Mouse (Mus musculus) kidney, embryonic 16.5 days (tissue): ENCODE data around the gene Chl1. TPM values are rescaled to one million over a fixed set of nuclear protein-coding genes. Genes with fewer than 3 reads are reported as not detected.

ENCODE experiments used
- ATAC-seq: fragments of 200-750 bp; cut with Nextera tagmentation; 2 replicates; pipeline ENCODE4 v1.8.0; 2017; ENCODE audit warnings: moderate TSS enrichment; ENCODE audit not compliant: low FRiP score, low TSS enrichment
- H3K27ac ChIP-seq: fragments of 300-500 bp; sonication (generic); 2 replicates; pipeline ENCODE4 v1.5.1; 2014; ENCODE audit warnings: low read length
- H3K27me3 ChIP-seq: fragments of 300-500 bp; sonication (generic); 2 replicates; pipeline ENCODE4 v1.6.1; 2014; ENCODE audit warnings: low read length, control low read depth, mixed read lengths; ENCODE audit not compliant: insufficient read depth
- H3K36me3 ChIP-seq: fragments of 300-500 bp; sonication (generic); 2 replicates; pipeline ENCODE4 v1.6.1; 2014; ENCODE audit warnings: low read length, control low read depth, mixed read lengths; ENCODE audit not compliant: insufficient read depth
- H3K4me1 ChIP-seq: fragments of 300-500 bp; sonication (generic); 2 replicates; pipeline ENCODE4 v1.6.1; 2014; ENCODE audit warnings: low read length, control low read depth, mixed read lengths; ENCODE audit not compliant: insufficient read depth
- H3K4me2 ChIP-seq: fragments of 300-500 bp; sonication (generic); replicated peaks from 2 replicates; pipeline ENCODE4 v1.6.1; 2014; ENCODE audit warnings: low read depth, low read length
- H3K4me3 ChIP-seq: fragments of 300-500 bp; sonication (generic); 2 replicates; pipeline ENCODE4 v1.5.1; 2014; ENCODE audit warnings: mild to moderate bottlenecking, low read length
- H3K9ac ChIP-seq: fragments of 300-500 bp; sonication (generic); replicated peaks from 2 replicates; pipeline ENCODE4 v1.6.1; 2014; ENCODE audit warnings: low read length
- H3K9me3 ChIP-seq: fragments of 300-500 bp; sonication (generic); 2 replicates; pipeline ENCODE4 v1.6.1; 2016; ENCODE audit warnings: low read length, control low read depth
- whole genome bisulfite sequencing: fragments of 180-500 bp; shearing (Covaris S2); extraction: QIAGEN DNeasy Blood & Tissue Kit; methylation state at CpG from one replicate; pipeline ENCODE4 v1.1.7; 2014; 5-methylcytosine and 5-hydroxymethylcytosine counted together
- polyA plus RNA-seq: library from polyadenylated mRNA; unstranded; fragments of >200 nt; fragmentation: Nextera tagmentation; extraction: Ambion mirVana; gene quantifications from 2 replicates; pipeline ENCODE4 v1.2.1, GENCODE M21; 2015

Chl1 gene
- polyA plus RNA-seq: 0.22 and 0.32 TPM in 2 replicates

DNA sequence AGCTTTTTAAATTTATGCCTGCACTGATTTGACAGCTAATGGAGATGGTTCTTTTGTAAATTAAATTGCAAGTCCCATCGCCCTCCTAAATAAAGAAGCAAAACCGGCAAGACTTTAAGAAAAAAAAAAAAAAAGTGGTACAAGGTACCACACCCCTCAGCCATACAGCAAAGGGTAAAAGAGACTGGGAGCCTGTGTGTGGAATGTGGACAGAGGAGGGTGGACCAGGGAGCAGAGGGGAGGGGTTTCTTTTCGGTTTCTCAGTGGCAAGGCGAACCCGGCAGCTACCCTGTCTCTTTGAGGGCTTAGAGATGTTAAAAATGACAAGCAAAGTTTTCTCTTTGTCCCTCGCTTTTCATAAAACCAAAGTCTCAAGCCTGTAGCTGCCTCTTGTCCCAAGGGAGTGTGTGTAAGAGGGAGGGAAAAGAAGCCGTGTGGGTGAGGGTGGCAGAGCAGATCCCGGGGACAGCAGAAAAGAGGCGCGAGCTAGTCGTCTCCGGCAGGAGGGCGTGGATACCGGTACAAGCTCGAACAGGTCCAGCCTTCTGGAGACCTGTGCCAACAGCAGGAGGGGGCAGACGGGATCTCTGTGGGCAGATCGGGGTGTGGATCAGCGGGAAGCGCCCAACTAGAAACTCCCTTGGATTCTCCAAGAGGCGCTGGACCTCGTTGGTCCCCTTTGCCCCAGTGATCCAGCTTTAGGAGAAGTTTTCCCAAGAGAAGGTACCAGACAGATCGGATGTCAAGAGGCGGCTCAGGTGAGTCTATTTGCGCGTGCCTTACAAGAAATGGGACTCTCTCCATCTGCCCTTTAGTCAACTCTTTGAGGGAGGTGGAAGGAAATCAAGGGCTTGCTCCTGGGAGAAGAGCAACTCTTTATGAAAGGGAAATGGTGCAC lies at the start of gene Chl1:
Chl1 (plus strand) TSS at position 195 of the 898 bp plus-strand sequence.
- Histone ChIP-seq H3K36me3 (no peaks in the 10 kb centered on the region), H3K27me3 (peaks cover 33% of the 10 kb centered on the region), H3K4me1 (peaks cover 16% of the 10 kb centered on the region), H3K27ac (no peak within 1 kb of the TSS), H3K9ac (no peak within 1 kb of the TSS), H3K4me2 (peak within 1 kb of the TSS; percentile 71), H3K9me3 (no peaks in the 10 kb centered on the region), H3K4me3 (peak within 1 kb of the TSS; percentile 42)
- WGBS: 2% methylated on average over 25 of the region's 25 CpGs
- ATAC-seq: peak; percentile 70; the same call in 1 of the 2 replicates

- ATAC-seq: no peak
- Histone ChIP-seq H3K4me3 (no peak overlapping the region), H3K4me1 (no peaks in the 10 kb centered on the region), H3K4me2 (no peak overlapping the region), H3K27ac (no peak overlapping the region), H3K9ac (no peak overlapping the region), H3K36me3 (no peaks in the 10 kb centered on the region), H3K27me3 (no peaks in the 10 kb centered on the region), H3K9me3 (no peaks in the 10 kb centered on the region)
- 78% methylated on average over 5 of the region's 5 CpGs for WGBS
Measured at GRCm38 (mm10) chr6:103465479-103466080, 44.8 kb upstream of the Chl1 start.

DNA sequence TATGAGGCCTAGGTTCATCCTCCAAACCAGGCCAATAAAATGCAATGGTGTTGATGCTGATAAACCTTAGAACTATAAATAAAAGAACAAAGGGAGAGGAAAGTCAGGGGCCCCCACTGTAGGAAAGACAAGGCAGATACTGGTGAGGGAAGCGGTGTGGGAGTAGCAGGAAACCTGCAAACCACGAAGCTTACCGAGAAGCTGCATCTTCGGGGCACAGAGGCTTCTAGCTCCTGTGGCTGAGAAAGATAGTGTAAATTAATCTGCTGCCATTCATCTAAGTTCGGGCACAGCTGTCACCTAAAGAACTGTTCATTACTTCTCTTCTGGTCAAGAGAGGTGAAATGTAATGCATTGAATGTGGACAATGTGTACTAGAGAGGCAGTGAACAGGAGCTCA lies 37.1 kb upstream of the Chl1 start:
- Histone ChIP-seq H3K9me3 (no peaks in the 10 kb centered on the region), H3K9ac (no peak overlapping the region), H3K4me3 (no peak overlapping the region), H3K27me3 (no peaks in the 10 kb centered on the region), H3K27ac (no peak overlapping the region), H3K36me3 (no peaks in the 10 kb centered on the region), H3K4me1 (no peaks in the 10 kb centered on the region), H3K4me2 (no peak overlapping the region)
- 21% methylated on average over 5 of the region's 5 CpGs for WGBS
- ATAC-seq: no peak

DNA sequence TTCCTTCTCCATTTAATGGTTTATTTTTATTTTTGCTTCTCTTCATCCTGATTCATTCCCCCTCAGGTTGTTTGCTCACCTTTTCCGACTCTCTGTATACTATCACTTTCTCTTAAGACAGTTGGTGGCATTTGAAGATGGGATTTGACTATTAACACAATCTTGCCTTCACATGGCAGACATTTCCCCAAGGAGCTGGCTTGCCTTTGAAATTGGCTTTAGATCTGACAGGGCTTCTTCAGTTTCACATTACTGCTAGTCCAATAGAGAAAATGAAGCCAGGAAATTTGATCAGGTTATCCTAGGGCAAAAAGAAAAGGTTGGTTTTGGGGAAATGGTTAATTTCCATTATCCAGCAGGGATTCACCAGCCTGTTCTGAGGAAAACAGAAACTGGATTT lies 23.2 kb upstream of the Chl1 start:
- H3K36me3 ChIP-seq: no peaks in the 10 kb centered on the region
- H3K27me3 ChIP-seq: no peaks in the 10 kb centered on the region
- ATAC-seq: no peak
- H3K4me3 ChIP-seq: no peak overlapping the region
- H3K4me1 ChIP-seq: no peaks in the 10 kb centered on the region
- no peak overlapping the region for H3K9ac ChIP-seq
- H3K27ac ChIP-seq: no peak overlapping the region
- no peak overlapping the region for H3K4me2 ChIP-seq
- no peaks in the 10 kb centered on the region for H3K9me3 ChIP-seq
- 78% methylated on average over 1 of the region's 1 CpGs for WGBS

GRCm38 (mm10) chr6:103498404-103498803 lies 12.0 kb upstream of the Chl1 start:
- H3K4me2 ChIP-seq: no peak overlapping the region
- H3K9ac ChIP-seq: no peak overlapping the region
- H3K4me1 ChIP-seq: no peaks in the 10 kb centered on the region
- no peaks in the 10 kb centered on the region for H3K9me3 ChIP-seq
- WGBS: 31% methylated on average over 4 of the region's 4 CpGs
- no peaks in the 10 kb centered on the region for H3K27me3 ChIP-seq
- no peak for ATAC-seq
- no peaks in the 10 kb centered on the region for H3K36me3 ChIP-seq
- no peak overlapping the region for H3K27ac ChIP-seq
- no peak overlapping the region for H3K4me3 ChIP-seq

GRCm38 (mm10) chr6:103504065-103504464 lies 6.3 kb upstream of the Chl1 start:
- Histone ChIP-seq H3K27ac (no peak overlapping the region), H3K27me3 (no peaks in the 10 kb centered on the region), H3K36me3 (no peaks in the 10 kb centered on the region), H3K9me3 (no peaks in the 10 kb centered on the region), H3K4me2 (no peak overlapping the region), H3K4me1 (no peaks in the 10 kb centered on the region), H3K4me3 (no peak overlapping the region), H3K9ac (no peak overlapping the region)
- WGBS: 47% methylated on average over 3 of the region's 3 CpGs
- no peak for ATAC-seq

- 61% methylated on average over 3 of the region's 3 CpGs for WGBS
- no peak for ATAC-seq
- no peak overlapping the region for H3K4me2 ChIP-seq
Measured at GRCm38 (mm10) chr6:103507751-103508575, 2.4 kb upstream of the Chl1 start.

DNA sequence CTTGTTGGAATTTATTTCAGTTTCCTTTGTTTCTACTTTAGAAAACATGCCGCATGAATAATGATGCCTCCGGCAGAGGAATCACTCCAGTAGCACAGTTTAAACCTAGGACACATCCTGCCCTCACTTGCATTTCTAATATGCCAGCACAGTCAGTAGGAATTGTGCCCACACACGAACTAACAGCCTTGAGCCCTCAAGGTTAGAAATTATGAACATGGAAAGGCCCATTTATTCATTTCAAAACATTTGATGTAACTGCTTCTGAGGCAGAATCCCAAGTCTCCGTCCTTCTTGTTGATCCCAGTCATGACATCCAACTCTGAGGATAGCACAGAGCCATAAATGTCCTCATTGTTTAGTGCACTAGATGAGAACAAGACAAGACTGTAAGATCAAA lies 790 bp upstream of the Chl1 start:
- ATAC-seq: no peak

More at GRCm38 (mm10) chr6:103507751-103508575, 2.4 kb upstream of the Chl1 start:
- Histone ChIP-seq H3K36me3 (no peaks in the 10 kb centered on the region), H3K4me1 (peaks cover 16% of the 10 kb centered on the region), H3K9me3 (no peaks in the 10 kb centered on the region), H3K27me3 (peaks cover 30% of the 10 kb centered on the region), H3K4me3 (no peak overlapping the region), H3K27ac (no peak overlapping the region), H3K9ac (no peak overlapping the region)

GRCm38 (mm10) chr6:103511290-103511971 lies 1.0 kb downstream of the Chl1 start:
- no peak overlapping the region for H3K27ac ChIP-seq
- H3K27me3 ChIP-seq: peaks cover 33% of the 10 kb centered on the region
- no peak for ATAC-seq
- 0 out of 2 replicates have a peak overlapping the region, but pooled peaks have one; percentile 15 for H3K9ac ChIP-seq
- no peaks in the 10 kb centered on the region for H3K9me3 ChIP-seq
- H3K36me3 ChIP-seq: no peaks in the 10 kb centered on the region
- H3K4me1 ChIP-seq: peaks cover 16% of the 10 kb centered on the region
- H3K4me3 ChIP-seq: peak overlapping the region; percentile 42
- H3K4me2 ChIP-seq: peak overlapping the region; percentile 71
- 5% methylated on average over 18 of the region's 18 CpGs for WGBS

More for the DNA sequence above, 790 bp upstream of the Chl1 start:
- WGBS: 69% methylated on average over 4 of the region's 4 CpGs
- Histone ChIP-seq H3K4me1 (peaks cover 16% of the 10 kb centered on the region), H3K9ac (no peak overlapping the region), H3K4me3 (no peak overlapping the region), H3K4me2 (no peak overlapping the region), H3K9me3 (no peaks in the 10 kb centered on the region), H3K36me3 (no peaks in the 10 kb centered on the region), H3K27ac (no peak overlapping the region), H3K27me3 (peaks cover 33% of the 10 kb centered on the region)
